Mouse (Mus musculus): ENCODE data around the gene Gdf11.
A peak's percentile ranks its signal among the peaks of the same experiment; 100 is the strongest.

Gdf11 gene

DNA sequence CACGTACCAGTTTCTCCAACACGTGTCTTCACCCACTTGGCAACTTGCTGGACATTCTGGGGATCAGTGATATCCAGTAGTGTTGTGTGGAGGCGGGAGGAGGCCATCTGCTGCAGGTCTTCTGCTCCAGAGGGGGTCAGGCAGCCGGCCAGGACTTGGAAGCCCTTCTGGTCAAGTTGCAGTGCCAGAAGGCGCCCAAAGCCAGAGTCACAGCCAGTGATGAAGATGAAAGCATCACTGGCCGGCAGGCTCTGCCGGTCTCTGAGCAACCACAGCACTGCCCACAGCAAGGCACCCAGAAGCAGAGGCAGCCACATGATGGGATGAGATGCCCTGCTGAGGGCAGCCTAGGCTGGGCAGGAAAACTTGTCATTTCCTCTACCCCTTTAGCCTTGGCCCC lies 26.7 kb upstream of the Gdf11 start:
- peak; percentile 55 for DNase-seq

DNA sequence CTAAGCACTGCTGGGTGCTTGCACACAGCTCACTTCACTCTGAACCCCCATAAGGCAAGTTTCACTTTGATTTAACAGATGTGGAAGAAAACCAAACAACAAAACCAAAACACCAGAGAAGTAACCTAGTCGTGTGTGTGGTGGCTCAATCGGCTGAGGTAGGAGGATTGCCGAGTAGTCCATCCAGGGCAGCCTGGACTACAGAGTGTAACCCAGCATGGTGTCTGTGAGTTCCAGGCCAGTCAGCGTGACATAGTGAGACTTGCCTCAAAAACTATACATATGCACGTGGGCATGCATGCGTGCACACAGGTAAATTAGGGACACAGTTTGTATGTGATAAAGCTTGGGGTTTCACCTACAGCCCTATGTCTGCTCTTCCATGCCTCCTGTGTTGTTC lies 25.9 kb upstream of the Gdf11 start:
- DNase-seq = no peak

DNA sequence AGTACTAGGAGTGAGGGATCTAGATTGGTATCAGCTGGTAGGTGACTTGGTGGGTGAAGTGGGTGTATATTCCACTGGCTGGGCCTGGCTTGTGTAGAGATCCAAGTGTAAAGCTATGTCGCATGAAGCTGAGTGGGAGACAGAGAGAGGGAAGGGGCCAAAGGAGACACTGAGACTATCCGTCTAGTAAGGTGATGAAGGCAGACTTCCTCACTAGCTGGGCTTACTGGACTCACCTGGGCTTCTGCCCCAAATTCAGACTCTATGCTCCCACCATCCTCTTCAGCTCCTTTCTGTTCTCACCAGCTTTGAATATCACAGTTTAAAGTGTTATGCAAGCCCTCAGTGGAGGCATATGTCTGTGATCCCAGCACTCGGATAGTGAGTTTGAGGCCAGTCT lies 25.1 kb upstream of the Gdf11 start:
- no peak for DNase-seq

DNA sequence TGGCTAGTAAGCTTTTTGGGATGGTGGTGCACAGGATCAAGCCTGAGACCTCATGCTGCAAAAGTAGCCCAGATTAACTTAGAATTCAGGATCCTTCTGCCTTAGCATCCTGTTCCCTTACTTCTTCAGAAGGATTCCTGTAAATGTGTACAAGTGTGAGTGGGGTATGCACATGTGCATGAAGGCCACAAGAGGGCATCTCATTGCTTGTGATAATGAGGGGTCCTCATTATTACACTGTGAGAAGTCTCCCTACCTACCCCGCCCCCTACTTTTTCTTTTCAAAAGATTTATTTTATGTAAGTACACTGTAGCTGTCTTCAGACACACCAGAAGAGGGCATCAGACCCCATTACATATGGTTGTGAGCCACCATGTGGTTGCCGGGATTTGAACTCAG lies 24.0 kb upstream of the Gdf11 start:
- DNase-seq = no peak

- DNase-seq = no peak
Observed at GRCm38 (mm10) chr10:128913696-128914095, 22.2 kb upstream of the Gdf11 start.

DNA sequence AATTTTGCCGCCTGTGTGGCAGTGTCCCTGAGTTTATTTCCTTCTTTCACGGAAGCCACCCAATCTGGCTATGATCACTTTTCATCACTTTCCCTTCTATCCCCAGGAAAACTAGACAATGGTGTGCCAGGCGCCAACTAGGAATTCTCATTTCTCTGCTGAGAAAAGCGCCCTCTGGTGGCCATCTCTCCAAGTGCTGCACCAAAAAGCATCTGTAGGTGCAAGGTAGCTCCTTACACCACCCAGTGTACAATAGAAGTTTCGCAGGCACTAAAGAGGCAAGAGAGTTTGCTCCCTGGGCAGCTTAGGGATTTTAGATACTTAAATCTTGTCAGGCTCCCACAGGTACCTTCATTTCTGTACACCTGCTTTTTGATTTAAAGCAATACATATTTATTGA lies 21.7 kb upstream of the Gdf11 start:
- peak; percentile 96 for DNase-seq

- DNase-seq = no peak
Observed at GRCm38 (mm10) chr10:128912791-128913190, 21.3 kb upstream of the Gdf11 start.

DNA sequence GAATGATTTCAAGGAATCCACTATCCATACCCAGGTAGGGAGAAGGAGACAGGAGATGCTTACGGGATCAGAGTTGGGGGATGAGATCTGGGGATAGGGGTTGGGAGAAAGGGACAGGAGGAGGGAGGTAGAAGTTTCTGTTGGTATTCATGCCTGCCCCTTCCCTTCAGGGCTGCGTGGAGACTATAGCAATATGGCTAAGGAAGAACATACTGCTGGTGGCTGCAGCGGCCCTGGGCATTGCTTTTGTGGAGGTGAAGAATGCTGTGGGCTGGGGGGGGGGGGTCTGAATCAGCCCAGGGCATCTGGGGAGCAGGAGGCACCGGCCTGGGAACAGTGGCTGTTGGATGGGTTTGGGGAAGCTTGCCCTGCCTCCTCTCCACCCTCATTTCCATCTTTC lies 20.8 kb upstream of the Gdf11 start:
- no peak for DNase-seq

GRCm38 (mm10) chr10:128911430-128911829 lies 19.9 kb upstream of the Gdf11 start:
- no peak for DNase-seq

- peak; percentile 76 for DNase-seq
Observed at GRCm38 (mm10) chr10:128910066-128910841, 18.7 kb upstream of the Gdf11 start.

DNA sequence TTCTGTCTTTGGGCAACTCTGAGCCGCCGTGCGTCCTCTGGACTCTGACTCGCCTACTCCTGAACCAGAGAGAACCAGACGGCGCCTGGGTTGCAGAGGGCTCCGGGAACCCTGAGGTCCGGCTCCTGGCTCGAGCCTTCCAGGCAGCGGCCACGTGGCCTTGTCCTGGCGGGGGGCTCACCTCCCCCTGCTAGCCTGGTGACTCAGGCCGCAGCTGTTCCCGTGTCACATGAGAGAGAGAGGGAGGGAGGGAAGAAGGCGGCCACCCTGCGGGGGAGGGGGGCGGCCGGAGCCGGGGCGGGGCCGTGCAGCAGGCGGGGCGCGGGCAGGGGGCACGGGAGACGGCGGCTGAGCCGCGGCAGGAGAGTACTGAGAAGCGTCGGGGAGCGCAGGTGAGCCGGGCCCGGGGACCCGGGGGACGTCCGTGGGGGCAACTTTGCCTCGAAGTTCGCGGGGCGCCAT lies 18.1 kb upstream of the Gdf11 start:
- DNase-seq = peak; percentile 62

DNA sequence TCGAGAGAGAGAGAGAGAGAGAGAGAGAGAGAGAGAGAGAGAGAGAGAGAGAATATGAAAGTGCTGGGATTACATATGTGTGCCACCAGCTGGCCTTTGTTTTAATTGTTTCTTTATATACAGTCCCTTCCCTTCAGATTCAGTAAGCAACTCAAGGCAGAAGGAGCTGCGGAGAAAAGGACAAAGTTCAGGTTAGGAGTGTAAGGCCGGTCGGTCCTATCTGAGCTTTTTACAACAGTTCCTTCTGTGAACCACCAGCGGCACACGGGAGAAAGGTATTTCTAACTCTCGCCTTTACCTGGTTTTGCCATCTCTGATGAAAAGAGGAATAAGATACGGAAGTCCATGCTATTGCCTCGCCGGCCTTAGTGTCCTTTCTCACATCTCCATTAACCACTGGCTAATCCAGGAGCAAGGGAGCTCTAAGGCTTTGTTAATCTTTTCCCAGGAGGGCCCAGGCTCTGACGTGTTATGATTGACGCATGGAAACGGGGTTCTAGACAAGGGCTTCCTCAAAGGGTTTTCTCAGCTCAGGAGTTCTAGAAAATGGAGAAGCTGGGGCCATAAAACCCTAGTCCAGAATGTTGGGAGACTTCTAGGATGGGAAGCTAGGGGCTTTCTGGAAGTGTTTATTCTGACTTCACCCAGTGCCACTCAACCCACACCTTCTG lies 17.4 kb upstream of the Gdf11 start:
- no peak for DNase-seq

GRCm38 (mm10) chr10:128904812-128905211 lies 13.3 kb upstream of the Gdf11 start:
- DNase-seq = no peak

GRCm38 (mm10) chr10:128902409-128902988 lies 11.0 kb upstream of the Gdf11 start:
- DNase-seq = no peak

DNA sequence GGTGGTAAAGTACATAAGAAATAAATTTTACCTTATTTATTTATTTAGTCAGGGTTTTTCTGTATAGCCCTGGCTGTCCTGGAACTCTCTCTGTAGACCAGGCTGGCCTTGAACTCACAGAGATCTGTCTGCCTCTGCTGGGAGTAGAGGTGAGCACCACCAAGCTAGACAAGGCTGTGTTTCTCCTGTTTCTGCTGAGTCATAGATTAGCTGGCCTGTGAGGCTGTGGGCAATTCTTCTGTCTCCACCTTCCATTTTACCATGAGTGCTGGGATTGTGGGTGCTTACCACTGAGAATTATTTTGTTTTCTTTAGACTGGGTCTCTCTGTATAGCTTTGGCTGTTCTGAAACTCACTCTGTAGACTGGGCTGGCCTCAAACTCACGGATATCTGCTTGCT lies 9.9 kb upstream of the Gdf11 start:
- no peak for DNase-seq

DNA sequence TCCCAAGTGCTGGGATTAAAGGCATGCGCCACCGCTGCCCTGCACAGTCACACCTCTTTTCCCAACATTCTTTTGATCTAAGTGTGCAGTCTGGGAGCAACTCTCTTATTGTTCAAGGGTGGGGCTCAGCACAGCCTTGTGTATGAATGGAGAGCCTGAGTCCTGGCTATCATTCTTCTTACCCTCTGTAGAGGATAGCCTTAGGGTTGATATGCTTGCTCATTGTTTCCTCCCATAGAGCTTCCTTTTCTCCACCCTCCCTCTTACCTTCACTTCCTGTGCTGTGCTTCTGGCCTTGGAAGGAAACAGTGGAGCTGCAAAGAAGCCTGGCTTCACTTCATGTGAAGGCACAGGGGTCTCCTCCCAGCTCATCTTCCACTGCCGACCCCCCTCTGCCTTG lies 9.2 kb upstream of the Gdf11 start, which contains the start of gene Cd63:
Cd63 (plus strand) TSS at position 292 of the 400 bp plus-strand sequence.
- no peak for DNase-seq

DNA sequence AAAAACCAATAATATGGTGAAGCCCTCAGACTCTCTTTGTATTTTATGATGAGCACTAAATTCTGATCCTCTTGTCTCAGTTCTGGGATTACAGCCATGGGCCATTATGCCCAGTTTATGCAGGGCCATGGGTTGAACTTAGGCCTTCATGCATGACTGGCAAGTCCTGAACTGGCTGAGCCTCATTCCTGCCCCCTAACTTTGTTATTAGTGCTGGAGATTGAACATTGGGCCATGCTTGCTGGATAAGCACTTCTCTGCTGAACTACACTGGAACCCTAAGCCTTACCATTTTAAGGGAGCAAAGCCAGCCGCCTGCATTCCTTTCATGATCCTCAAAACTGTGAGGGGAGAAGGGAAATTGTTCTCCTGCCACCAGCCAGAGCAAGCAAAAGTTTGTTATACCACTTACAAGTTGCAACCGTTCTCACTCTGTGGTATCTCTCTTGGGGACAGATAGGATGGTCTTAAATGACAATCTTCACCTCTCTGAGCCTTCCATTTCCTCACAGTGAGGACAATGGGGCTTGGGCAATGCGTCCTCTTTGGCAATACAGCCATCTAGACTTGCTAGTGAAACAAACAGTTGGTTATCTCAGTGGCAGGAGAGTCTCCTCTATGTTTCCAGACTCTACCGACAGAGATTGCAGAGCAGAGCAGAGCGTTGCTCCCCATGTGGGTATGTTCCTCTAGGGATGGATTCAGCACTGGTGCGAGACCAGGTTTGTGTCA lies 8.4 kb upstream of the Gdf11 start:
- DNase-seq = no peak

DNA sequence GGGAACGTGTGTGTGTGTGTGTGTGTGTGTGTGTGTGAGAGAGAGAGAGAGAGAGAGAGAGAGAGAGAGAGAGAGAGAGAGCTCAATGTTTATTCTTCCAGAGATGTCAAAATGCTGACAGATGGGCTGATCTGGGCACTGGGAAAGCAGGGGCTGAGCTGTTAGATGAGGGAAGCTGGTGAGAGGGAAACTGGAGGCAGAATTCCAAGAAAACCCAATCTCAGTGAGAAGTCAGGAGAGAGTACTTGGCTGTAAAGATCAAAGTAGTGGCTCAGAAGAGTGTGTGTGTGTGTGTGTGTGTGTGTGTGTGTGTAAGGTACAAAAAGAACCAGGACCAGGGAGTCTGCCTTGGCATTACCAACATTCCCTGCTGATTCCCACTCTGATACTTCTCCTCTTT lies 6.0 kb upstream of the Gdf11 start:
- no peak for DNase-seq

DNA sequence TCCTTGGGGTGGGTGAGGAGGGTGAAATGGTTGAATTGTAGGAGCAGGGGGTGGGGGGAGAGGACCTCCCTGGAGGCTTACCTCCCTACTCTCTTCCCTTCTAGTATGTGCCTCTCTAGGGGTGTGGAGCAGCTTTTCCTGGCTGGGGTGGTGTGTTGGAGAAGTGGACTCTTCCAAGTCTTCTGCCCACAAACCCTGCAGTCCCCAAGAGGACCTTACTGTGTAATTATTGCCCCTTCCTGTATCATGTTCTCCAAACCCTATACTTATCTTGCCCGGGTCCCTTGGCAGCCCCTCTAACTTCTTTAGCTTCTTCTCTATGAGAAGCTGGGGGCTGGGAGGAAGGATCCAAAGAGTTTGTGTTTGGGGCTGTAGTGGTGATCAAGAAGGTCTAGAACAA lies 5.3 kb upstream of the Gdf11 start:
- DNase-seq = no peak

DNA sequence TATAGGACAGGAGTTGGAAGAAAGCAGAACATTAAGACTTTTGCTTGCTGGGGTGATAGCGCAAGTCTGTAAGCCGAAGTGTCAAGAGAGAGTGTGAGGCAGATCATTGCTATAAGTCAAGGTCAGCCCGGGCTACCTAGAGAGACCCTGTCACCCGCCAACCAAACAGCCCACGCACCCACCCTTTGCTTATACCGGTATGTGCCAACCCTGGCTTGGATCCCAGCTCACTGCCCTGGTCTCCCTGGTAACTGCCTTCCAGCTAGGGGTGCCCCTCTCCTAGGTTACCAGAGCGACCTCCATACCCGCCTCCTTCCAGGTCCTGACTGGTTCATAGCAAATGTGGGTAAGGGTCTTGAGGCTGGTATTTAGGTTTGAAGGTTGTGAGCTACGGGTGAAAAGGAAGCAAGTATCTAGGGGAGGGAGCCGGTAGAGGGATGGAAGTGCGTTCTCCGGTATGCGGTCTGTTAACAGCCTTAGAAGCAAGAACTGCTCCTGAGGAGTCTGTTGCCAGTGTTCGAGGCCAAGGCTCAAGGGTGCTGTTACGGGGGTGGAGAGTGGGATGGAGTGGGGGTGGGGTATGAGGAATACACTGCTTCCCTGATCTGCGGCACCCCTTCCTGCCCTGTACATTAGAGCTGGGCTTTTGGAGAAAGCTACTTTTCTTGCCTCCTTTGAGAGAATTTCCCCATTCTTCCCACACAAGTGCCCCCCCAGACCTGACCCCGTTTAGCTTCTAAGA lies 4.6 kb upstream of the Gdf11 start:
- peak; percentile 67 for DNase-seq

- DNase-seq = peak; percentile 67
Observed at GRCm38 (mm10) chr10:128895437-128895836, 3.9 kb upstream of the Gdf11 start.

DNA sequence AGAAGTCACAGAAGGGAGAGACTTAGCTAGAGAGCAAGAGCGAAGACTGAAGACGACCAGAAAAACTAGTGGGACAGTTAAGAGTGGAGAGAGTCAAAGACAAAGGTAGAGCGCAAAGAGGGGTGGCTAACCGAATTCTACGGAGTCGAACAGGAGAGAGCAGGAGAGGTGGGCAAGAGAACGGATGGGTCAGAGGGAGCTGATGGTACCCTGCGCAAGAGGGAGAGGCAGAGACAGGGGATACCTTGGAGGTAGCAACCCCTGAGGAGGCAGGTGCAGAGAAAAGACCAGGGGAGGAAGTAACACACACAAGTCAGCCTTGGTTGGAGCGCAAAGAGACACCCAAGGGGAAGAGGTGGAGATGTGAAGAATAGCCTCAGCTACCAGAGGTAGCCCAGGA lies 728 bp upstream of the Gdf11 start:
- DNase-seq = no peak

Measured in right cerebral cortex, postnatal 4 days (tissue).